Mouse (Mus musculus) limb, embryonic 14.5 days (tissue): Measurements from ENCODE around the gene Micu1. TPM values are rescaled to one million over a fixed set of nuclear protein-coding genes. Genes with fewer than 3 reads are reported as not detected.

ENCODE experiments used
- ATAC-seq: fragments of 200-750 bp; cut with Nextera tagmentation; 2 replicates; pipeline ENCODE4 v1.8.0; 2017; ENCODE audit warnings: low read depth, moderate number of reproducible peaks, moderate TSS enrichment; ENCODE audit not compliant: low FRiP score
- DNase-seq: peaks from one replicate; pipeline ENCODE4 v3.0.0-alpha.2; 2015; ENCODE audit warnings: low spot score
- H3K27ac ChIP-seq: fragments of 300-500 bp; sonication (generic); replicated peaks from 2 replicates; pipeline ENCODE4 v1.5.1; 2014; ENCODE audit warnings: low read depth, mild to moderate bottlenecking, low read length, moderate library complexity, mixed read lengths
- H3K27me3 ChIP-seq: fragments of 300-500 bp; sonication (generic); 2 replicates; pipeline ENCODE4 v1.6.1; 2014; ENCODE audit warnings: low read length, mixed read lengths; ENCODE audit not compliant: control insufficient read depth, insufficient read depth
- H3K36me3 ChIP-seq: fragments of 300-500 bp; sonication (generic); 2 replicates; pipeline ENCODE4 v1.6.1; 2014; ENCODE audit warnings: mild to moderate bottlenecking, low read length, moderate library complexity, mixed read lengths; ENCODE audit not compliant: control insufficient read depth, insufficient read depth
- H3K4me1 ChIP-seq: fragments of 300-500 bp; sonication (generic); 2 replicates; pipeline ENCODE4 v1.6.1; 2014; ENCODE audit warnings: antibody characterized with exemption, low read length, mixed read lengths; ENCODE audit not compliant: control insufficient read depth, insufficient read depth
- H3K4me2 ChIP-seq: fragments of 300-500 bp; sonication (generic); replicated peaks from 2 replicates; pipeline ENCODE4 v1.6.1; 2014; ENCODE audit warnings: low read depth, mild to moderate bottlenecking, low read length, moderate library complexity; ENCODE audit not compliant: severe bottlenecking
- H3K4me3 ChIP-seq: fragments of 300-500 bp; sonication (generic); replicated peaks from 2 replicates; pipeline ENCODE4 v1.5.1; 2014; ENCODE audit warnings: low read length
- H3K9ac ChIP-seq: fragments of 300-500 bp; sonication (generic); 2 replicates; pipeline ENCODE4 v1.6.1; 2014; ENCODE audit warnings: mild to moderate bottlenecking, low read depth, low read length, moderate library complexity; ENCODE audit not compliant: severe bottlenecking
- H3K9me3 ChIP-seq: fragments of 300-500 bp; sonication (generic); 2 replicates; pipeline ENCODE4 v1.6.1; 2016; ENCODE audit warnings: low read length; ENCODE audit not compliant: control insufficient read depth
- POLR2A ChIP-seq: fragments of 200-500 bp; IDR thresholded peaks from 2 replicates; pipeline ENCODE4 v1.8.0; 2012; ENCODE audit warnings: inconsistent platforms, mild to moderate bottlenecking, moderate library complexity, borderline replicate concordance; ENCODE audit not compliant: insufficient read depth, insufficient read length; ENCODE audit errors: extremely low read depth
- WGBS: fragments of 180-500 bp; shearing (Covaris S2); extraction: QIAGEN DNeasy Blood & Tissue Kit; methylation state at CpG from one replicate; pipeline ENCODE4 v1.1.7; 2014; 5-methylcytosine and 5-hydroxymethylcytosine counted together
- polyA plus RNA-seq, 2 experiments: library from polyadenylated mRNA; depleted of rRNA in 1 of 2; stranded (reverse) in 1 of 2; unstranded in 1 of 2; fragments of >200 nt; fragmentation: Nextera tagmentation in 1 of 2; extraction: Ambion mirVana in 1 of 2; gene quantifications; 2 replicates each; pipeline versions ENCODE4 v1.2.1 to v1.2.3; 2012 to 2014

Gene Micu1
- polyA plus RNA-seq, 2 experiments: 81.9 to 93.7 TPM

- no peak overlapping the region for H3K27ac ChIP-seq
These were observed 97.2 kb downstream of the Micu1 start for GRCm38 (mm10) chr10:59799303-59800044.

GRCm38 (mm10) chr10:59800159-59800558 lies 97.9 kb downstream of the Micu1 start:
- ATAC-seq: no peak
- Histone ChIP-seq H3K4me2 (no peak overlapping the region), H3K9me3 (no peaks in the 10 kb centered on the region), H3K9ac (no peak overlapping the region), H3K27me3 (no peaks in the 10 kb centered on the region), H3K36me3 (peaks cover 11% of the 10 kb centered on the region), H3K4me3 (no peak overlapping the region), H3K4me1 (0 out of 2 replicates have a peak, but pooled peaks cover 3% of the 10 kb centered on the region), H3K27ac (no peak overlapping the region)
- no peak for TF ChIP-seq POLR2A
- DNase-seq: peak; percentile 46
- 53% methylated on average over 10 of the region's 10 CpGs for WGBS

More at GRCm38 (mm10) chr10:59799303-59800044, 97.2 kb downstream of the Micu1 start:
- no peak for DNase-seq
- H3K4me3 ChIP-seq: no peak overlapping the region
- no peak for TF ChIP-seq POLR2A
- no peak for ATAC-seq
- H3K9me3 ChIP-seq: no peaks in the 10 kb centered on the region
- H3K4me1 ChIP-seq: 0 out of 2 replicates have a peak, but pooled peaks cover 3% of the 10 kb centered on the region
- no peak overlapping the region for H3K9ac ChIP-seq
- 74% methylated on average over 13 of the region's 13 CpGs for WGBS
- H3K4me2 ChIP-seq: no peak overlapping the region
- peaks cover 10% of the 10 kb centered on the region; the same call in 1 of the 2 replicates for H3K36me3 ChIP-seq
- H3K27me3 ChIP-seq: no peaks in the 10 kb centered on the region

- Histone ChIP-seq H3K27me3 (no peaks in the 10 kb centered on the region), H3K4me2 (no peak overlapping the region), H3K4me3 (no peak overlapping the region), H3K4me1 (0 out of 2 replicates have a peak, but pooled peaks cover 3% of the 10 kb centered on the region), H3K36me3 (peaks cover 11% of the 10 kb centered on the region), H3K27ac (no peak overlapping the region), H3K9ac (no peak overlapping the region), H3K9me3 (no peaks in the 10 kb centered on the region)
- no peak for DNase-seq
- 95% methylated on average over 11 of the region's 12 CpGs for WGBS
- TF ChIP-seq POLR2A: no peak
- ATAC-seq: no peak
These were observed 98.7 kb downstream of the Micu1 start for GRCm38 (mm10) chr10:59800826-59801501.

- no peaks in the 10 kb centered on the region for H3K9me3 ChIP-seq
These were observed 106.4 kb downstream of the Micu1 start for GRCm38 (mm10) chr10:59808677-59809076.

GRCm38 (mm10) chr10:59809991-59810574 lies 107.8 kb downstream of the Micu1 start:
- H3K4me1 ChIP-seq: no peaks in the 10 kb centered on the region
- H3K4me3 ChIP-seq: no peak overlapping the region
- peaks cover 12% of the 10 kb centered on the region for H3K36me3 ChIP-seq
- DNase-seq (no peak), ATAC-seq (no peak)
- H3K27me3 ChIP-seq: no peaks in the 10 kb centered on the region
- no peak overlapping the region for H3K9ac ChIP-seq
- H3K27ac ChIP-seq: no peak overlapping the region
- no peak overlapping the region for H3K4me2 ChIP-seq
- TF ChIP-seq POLR2A: no peak
- H3K9me3 ChIP-seq: no peaks in the 10 kb centered on the region
- 70% methylated on average over 4 of the region's 4 CpGs for WGBS

More at GRCm38 (mm10) chr10:59808677-59809076, 106.4 kb downstream of the Micu1 start:
- no peaks in the 10 kb centered on the region for H3K4me1 ChIP-seq
- no peaks in the 10 kb centered on the region for H3K27me3 ChIP-seq
- H3K4me2 ChIP-seq: no peak overlapping the region
- no peak overlapping the region for H3K4me3 ChIP-seq
- no peak overlapping the region for H3K27ac ChIP-seq
- H3K36me3 ChIP-seq: peaks cover 9% of the 10 kb centered on the region
- DNase-seq (no peak), ATAC-seq (no peak)
- TF ChIP-seq POLR2A: no peak
- no peak overlapping the region for H3K9ac ChIP-seq
- WGBS: 75% methylated on average over 4 of the region's 4 CpGs
